Mouse (Mus musculus) cerebellum, adult 18-20 months (tissue): ENCODE measurements around the gene Tmem143.
"Not testable (repeated sequence)": the region's sequence is repeated elsewhere in the genome, so short reads cannot be mapped to it uniquely, and the experiment has no call there.

Experiments used
- DNase-seq, 2 experiments: peaks; one replicate each; pipeline ENCODE4 v3.0.0; 2021

Gene Tmem143

DNA sequence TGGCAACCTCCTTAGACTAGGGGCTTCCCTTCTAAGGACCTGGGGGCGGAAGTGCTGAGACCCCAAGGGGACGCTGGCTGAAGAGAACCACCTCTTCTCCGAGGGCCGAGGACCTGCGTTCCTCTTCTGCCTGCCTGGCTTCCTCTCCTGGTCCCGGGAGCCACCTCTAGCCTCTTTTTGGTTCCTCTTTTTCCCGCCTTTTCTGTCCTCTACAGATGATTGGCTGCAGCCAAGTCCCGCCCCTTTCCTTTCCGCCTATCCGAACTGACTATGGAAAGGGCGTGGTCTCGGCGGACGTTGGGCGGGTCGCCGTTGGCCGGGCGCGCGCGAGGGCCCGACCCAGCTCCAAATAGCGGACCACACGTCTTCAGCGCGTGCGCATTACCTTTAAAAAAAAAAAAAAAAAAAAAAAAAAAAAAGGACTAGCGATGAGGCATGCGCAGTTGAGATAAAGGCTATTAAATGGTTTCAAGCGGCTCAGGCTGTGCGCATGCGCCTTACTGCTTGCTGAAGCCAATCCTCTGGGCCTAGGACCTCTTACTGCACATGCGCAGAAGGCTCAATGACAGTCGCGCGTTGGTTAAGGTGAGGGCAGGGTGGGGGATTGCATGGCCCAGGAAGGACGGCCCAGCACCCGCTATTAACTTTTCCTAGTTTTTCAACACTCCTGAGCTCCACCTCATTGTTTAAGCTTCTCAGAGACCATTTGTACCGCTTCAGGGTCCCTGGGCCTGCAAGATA is at the start of gene Tmem143, which contains the start of gene Syngr4:
TSS of gene Tmem143 (plus strand) at position 425 of the 741 bp plus-strand sequence.
TSS of gene Syngr4 (minus strand) at position 198 of the 741 bp plus-strand sequence.
- DNase-seq, result peak; percentile 97 to 98

- DNase-seq, result no peak
These were observed 48.2 kb upstream of the Tmem143 start for GRCm38 (mm10) chr7:45848447-45849027.

DNA sequence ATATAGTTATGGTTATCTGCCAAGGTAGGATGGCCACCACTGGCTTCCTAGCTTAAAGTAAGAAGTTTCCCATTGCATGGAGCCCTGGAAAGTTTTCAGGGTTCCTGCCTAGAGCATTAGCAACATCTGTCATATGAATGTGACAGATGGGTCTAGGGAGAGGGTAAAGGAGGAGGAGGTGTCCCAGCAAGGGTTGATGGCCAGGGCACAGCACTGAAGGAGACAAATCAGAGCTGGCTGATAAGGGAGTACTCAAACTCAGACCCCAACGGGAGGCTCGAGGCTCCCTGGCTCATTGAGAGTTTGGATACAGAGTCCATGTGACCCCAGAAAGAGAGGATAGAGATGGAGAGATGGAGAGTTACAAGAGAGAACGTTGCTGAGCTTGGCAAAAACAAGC is 46.1 kb upstream of the Tmem143 start:
- no peak for DNase-seq

GRCm38 (mm10) chr7:45853089-45853488 is 43.7 kb upstream of the Tmem143 start:
- no peak for DNase-seq

- DNase-seq, result peak; percentile 69 to 72
These were observed 39.5 kb upstream of the Tmem143 start for GRCm38 (mm10) chr7:45856950-45857901.

DNA sequence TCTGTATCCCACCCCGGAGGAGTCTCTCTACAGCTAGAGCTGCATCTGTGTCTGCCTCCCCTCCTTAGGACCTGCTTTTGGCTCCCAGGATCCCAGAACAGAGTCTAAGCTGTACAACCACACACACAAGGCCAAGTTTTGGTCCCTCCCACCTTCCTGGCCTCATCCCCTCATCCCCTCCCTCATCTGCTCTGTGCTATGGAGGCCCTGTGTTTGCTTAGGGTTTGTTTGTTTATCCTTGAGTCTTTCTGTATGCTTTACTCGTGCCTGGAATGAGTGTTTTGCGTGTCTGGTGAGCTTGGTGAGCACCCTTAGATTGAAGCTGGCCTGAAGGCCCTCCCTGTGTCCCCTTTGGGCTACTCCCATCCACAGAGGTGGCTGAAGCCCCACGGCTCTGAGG is 37.7 kb upstream of the Tmem143 start:
- DNase-seq, result no peak

DNA sequence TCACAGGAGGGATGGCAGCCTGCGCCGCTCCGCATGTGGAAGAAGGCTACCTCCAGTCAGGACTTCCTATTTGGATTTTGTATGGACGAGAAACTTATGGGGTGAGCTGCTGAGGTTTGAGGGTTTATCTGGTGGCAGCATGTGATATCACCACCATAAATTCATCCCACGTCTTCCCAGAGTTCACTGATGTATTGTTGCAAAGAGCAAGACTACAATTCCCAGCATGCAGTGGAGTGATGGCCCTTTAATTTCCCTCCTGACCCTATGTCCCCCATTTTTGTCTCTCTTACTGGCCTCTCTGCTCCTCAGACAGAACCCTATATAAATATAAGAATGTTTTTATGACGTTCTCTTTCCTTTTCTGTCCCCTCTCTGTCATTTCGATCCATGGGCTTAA is 33.9 kb upstream of the Tmem143 start:
- DNase-seq, result no peak

DNA sequence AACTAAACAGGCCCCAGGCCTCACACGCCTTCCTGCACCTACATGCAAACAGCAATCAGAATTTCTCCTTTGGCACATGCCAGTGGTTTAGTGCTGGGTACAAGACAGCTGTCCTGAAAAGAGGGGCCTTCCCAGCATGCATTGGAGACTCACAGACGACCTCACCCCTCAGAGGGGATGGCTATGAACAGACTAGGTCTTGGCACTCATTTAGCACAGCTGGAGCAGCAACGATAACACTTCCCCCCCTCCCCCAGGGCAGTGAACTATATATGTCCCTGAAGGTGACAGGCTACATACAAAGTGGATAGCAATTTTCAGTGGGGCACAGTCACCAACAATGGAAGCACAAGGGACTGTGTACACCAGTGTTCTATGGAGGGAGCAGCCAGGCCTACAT is 32.3 kb upstream of the Tmem143 start:
- no peak for DNase-seq

DNA sequence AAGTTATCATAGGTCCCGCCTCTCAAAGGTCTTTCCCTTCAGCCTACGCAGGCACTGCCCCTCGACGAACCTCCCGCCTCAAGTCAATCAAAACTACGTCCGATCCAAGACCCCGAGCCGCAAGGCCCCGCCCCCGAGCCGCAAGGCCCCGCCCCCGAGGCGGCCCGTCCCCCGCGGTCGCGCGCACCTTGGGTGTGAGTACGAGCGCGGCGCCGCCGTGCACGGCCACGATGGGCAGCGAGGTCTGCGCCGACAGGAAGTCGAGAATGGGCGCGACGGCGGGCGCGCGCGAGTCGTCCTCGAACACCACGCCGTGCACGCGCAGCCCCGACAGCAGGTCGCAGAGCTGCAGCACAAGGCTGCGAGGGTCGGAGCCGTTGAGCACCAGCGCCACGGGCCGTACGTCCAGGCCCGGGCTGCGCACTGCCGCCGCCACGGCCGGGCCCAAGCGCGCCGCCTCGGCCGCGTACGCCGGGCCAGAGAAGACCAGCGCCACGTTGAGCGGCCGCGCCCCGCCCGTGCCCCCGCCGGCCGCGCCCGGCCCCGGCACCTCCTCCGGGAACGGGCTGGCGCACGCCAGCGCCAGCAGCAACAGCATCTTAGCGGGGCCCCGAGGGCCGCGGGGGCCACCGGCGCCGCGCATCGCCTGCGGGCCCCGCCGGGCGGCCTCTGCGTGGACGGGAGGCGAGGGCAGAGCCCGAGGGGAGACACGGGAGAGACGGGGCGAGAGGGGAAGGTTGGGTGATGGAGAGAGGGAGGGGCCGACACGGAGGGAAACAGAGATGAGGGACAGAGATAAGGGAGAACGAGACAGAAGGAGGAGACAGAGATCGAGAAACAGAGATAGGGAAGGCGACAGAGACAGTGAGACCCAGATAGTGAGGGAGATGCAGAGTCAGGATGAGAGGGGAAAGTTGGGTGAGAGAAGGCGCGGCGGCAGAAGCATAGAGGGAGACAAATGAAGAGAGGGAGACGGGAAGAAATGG is 30.5 kb upstream of the Tmem143 start:
- peak; percentile 68 to 77 for DNase-seq

DNA sequence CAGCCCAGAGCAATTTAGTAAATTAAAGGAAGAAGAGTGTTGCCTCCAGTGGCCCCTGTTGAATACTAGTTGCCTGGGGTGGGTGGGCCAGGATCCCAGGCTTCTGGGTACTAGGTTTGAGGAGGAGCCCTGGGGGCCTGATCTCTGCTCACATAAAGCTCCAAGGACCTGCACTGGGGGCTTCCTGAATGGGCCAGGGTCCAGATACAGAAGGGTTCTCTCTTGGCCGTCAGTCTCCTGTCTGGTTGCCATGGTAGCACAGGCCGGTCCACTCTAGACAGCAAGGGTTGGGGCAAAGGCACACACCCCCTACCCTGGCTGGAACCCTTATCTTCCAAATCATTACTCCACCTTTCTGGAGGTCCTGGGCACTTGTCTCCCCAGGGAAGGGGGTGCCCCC is 28.9 kb upstream of the Tmem143 start:
- DNase-seq, result no peak

- DNase-seq, result no peak
These were observed 27.6 kb upstream of the Tmem143 start for GRCm38 (mm10) chr7:45869107-45869670.

DNA sequence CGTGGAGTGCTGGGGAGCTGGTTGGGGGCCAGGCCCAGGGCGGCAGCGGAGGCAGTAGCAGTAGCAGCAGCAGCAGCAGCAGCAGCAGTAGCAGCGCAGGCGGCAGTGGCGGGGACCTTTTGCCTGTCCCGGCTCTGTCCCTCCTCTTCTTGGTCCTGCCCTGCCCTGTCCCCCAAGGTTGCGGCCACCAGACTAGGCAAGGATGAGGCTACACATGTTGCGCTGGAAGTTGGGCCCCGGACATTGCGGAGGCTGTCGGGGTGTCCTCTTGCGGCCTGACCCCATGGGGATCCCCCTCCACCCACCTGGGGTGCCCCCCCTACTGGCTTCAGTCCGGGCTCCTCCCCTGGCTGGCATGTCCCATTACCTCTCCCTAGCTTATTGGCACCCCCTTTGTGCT is 27.0 kb upstream of the Tmem143 start:
- no peak for DNase-seq

DNA sequence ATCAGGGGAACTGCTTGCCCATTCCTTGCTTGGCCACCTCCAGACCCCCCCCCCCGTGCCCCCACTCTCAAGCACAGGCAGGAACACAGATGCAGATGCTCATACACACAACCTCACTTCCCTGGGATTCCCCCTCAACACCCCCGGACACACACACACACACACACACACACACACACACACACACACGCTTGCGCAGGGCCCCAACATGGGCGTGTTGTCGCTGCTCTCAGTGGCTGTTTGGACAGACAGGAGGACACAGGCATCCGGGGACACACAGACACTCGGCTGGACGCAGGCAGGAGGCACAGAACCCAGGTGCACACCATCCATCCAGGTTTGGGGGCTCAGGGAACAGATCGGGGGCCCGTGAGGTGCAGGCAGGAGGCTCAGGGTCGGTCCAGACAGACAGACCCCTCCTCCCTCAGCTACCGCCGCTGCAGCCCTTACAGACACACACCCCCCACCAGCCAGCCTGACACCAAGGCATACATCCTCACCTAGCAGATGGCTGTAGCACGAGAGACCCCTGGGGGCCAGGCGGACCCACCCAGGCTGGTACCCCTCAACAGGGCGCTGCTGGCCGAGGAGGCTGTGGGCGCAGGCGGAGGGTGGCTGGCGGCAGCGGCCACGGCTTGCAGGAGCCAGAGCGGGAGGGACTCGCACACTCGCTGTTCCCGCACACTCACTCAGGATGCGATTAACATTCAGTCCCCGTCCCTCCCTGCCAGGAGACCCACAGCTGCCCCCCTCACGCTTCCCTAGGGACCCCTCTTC is 26.3 kb upstream of the Tmem143 start:
- DNase-seq, result peak in 1 of 2 experiments; percentile 15

GRCm38 (mm10) chr7:45872624-45873023 is 24.1 kb upstream of the Tmem143 start, which contains the start of gene Kdelr1:
Gene Kdelr1 (plus strand): TSS chr7:45872772.
- DNase-seq, result peak; percentile 92 to 94

- peak; percentile 66 to 71 for DNase-seq
These were observed 23.4 kb upstream of the Tmem143 start for GRCm38 (mm10) chr7:45873061-45873947.

GRCm38 (mm10) chr7:45876895-45877294 is 19.8 kb upstream of the Tmem143 start:
- DNase-seq, result no peak

GRCm38 (mm10) chr7:45878278-45878677 is 18.5 kb upstream of the Tmem143 start, which contains the start of gene Grin2d:
Gene Grin2d (minus strand): TSS chr7:45878378.
- DNase-seq, result not testable (repeated sequence)

- no peak for DNase-seq
These were observed 16.2 kb upstream of the Tmem143 start for GRCm38 (mm10) chr7:45880531-45880930.

GRCm38 (mm10) chr7:45881011-45881410 is 15.7 kb upstream of the Tmem143 start:
- DNase-seq, result no peak

DNA sequence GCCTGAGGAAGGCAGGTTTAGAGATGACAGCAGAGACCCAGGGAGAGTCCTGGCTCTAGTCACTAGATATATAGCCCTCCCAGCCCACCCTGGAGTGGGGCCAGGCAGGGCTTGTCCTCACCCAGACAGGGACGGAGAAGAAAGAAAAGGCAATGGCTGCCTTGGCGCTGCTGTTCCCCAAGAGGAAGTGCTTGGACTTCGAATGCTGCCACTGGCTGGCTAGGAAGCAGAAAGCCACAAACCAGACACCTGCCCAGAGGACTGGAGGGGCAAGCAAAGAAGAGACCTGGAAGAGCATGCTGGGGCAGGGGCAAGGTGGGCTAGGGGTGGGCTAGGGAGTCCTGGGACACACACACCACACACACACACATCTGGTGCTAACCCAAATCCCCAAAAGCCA is 9.5 kb upstream of the Tmem143 start:
- DNase-seq, result no peak
